Mouse (Mus musculus) kidney, postnatal 0 days (tissue): Measurements from ENCODE around the gene Fut1. TPM values are rescaled to one million over a fixed set of nuclear protein-coding genes. Genes with fewer than 3 reads are reported as not detected.

Experiments used
- ATAC-seq: fragments of 200-750 bp; cut with Nextera tagmentation; replicated peaks from 2 replicates; pipeline ENCODE4 v1.8.0; 2017; ENCODE audit warnings: low read depth, moderate number of reproducible peaks, moderate TSS enrichment, moderate library complexity; ENCODE audit not compliant: low FRiP score
- DNase-seq: peaks from one replicate; pipeline ENCODE4 v3.0.0-alpha.2; 2016; ENCODE audit warnings: low spot score
- H3K27ac ChIP-seq: fragments of 300-500 bp; sonication (generic); 2 replicates; pipeline ENCODE4 v1.5.1; 2014; ENCODE audit warnings: mild to moderate bottlenecking
- H3K27me3 ChIP-seq: fragments of 300-500 bp; sonication (generic); 2 replicates; pipeline ENCODE4 v1.6.1; 2014; ENCODE audit warnings: low read length, mixed read lengths; ENCODE audit not compliant: insufficient read depth
- H3K36me3 ChIP-seq: fragments of 300-500 bp; sonication (generic); 2 replicates; pipeline ENCODE4 v1.6.1; 2014; ENCODE audit warnings: low read length, mixed read lengths; ENCODE audit not compliant: insufficient read depth
- H3K4me1 ChIP-seq: fragments of 300-500 bp; sonication (generic); replicated peaks from 2 replicates; pipeline ENCODE4 v1.6.1; 2014; ENCODE audit warnings: antibody characterized with exemption, low read length, mixed read lengths; ENCODE audit not compliant: insufficient read depth
- H3K4me2 ChIP-seq: fragments of 300-500 bp; sonication (generic); 2 replicates; pipeline ENCODE4 v1.6.1; 2014; ENCODE audit warnings: mild to moderate bottlenecking, low read length, moderate library complexity, mixed read lengths
- H3K4me3 ChIP-seq: fragments of 300-500 bp; sonication (generic); replicated peaks from 2 replicates; pipeline ENCODE4 v1.5.1; 2014; ENCODE audit warnings: low read depth, low read length
- H3K9ac ChIP-seq: fragments of 300-500 bp; sonication (generic); 2 replicates; pipeline ENCODE4 v1.6.1; 2014; ENCODE audit warnings: low read depth, low read length
- H3K9me3 ChIP-seq: fragments of 300-500 bp; sonication (generic); replicated peaks from 2 replicates; pipeline ENCODE4 v1.6.1; 2016; ENCODE audit warnings: low read length, inconsistent platforms, mixed read lengths
- CTCF ChIP-seq: IDR thresholded peaks from 2 replicates; pipeline ENCODE4 v1.5.1; 2016; ENCODE audit warnings: antibody characterized with exemption, low read depth, mild to moderate bottlenecking, moderate library complexity
- WGBS: fragments of 180-500 bp; shearing (Covaris S2); extraction: QIAGEN DNeasy Blood & Tissue Kit; methylation state at CpG from one replicate; pipeline ENCODE4 v1.1.7; 2014; 5-methylcytosine and 5-hydroxymethylcytosine counted together
- polyA plus RNA-seq: library from polyadenylated mRNA; unstranded; fragments of >200 nt; fragmentation: Nextera tagmentation; extraction: Ambion mirVana; gene quantifications from 2 replicates; pipeline ENCODE4 v1.2.1, GENCODE M21; 2015

Gene Fut1
- polyA plus RNA-seq, 1 experiment from 2014 or later, result 0.26 TPM

- 54% methylated on average over 3 of the region's 3 CpGs for WGBS
- H3K9me3 ChIP-seq, result no peaks in the 10 kb centered on the region
- DNase-seq (peak; percentile 51), ATAC-seq (no peak)
- H3K4me3 ChIP-seq, result no peak overlapping the region
- H3K36me3 ChIP-seq, result peaks cover 3% of the 10 kb centered on the region; the same call in 1 of the 2 replicates
- 0 out of 2 replicates have a peak, but pooled peaks cover 3% of the 10 kb centered on the region for H3K4me1 ChIP-seq
- no peak overlapping the region for H3K9ac ChIP-seq
- no peaks in the 10 kb centered on the region for H3K27me3 ChIP-seq
- no peak overlapping the region for H3K4me2 ChIP-seq
- H3K27ac ChIP-seq, result no peak overlapping the region
- peak; percentile 59 for TF ChIP-seq CTCF
Measured at GRCm38 (mm10) chr7:45590874-45591273, 26.2 kb upstream of the Fut1 start.

GRCm38 (mm10) chr7:45591880-45592279 is 25.2 kb upstream of the Fut1 start:
- 79% methylated on average over 7 of the region's 7 CpGs for WGBS
- Histone ChIP-seq H3K4me2 (no peak overlapping the region), H3K36me3 (no peaks in the 10 kb centered on the region), H3K4me3 (no peak overlapping the region), H3K4me1 (0 out of 2 replicates have a peak, but pooled peaks cover 3% of the 10 kb centered on the region), H3K9ac (no peak overlapping the region), H3K9me3 (no peaks in the 10 kb centered on the region), H3K27me3 (no peaks in the 10 kb centered on the region), H3K27ac (no peak overlapping the region)
- no peak for DNase-seq
- no peak for TF ChIP-seq CTCF
- no peak for ATAC-seq

GRCm38 (mm10) chr7:45593118-45593815 is 23.8 kb upstream of the Fut1 start:
- Histone ChIP-seq H3K9me3 (no peaks in the 10 kb centered on the region), H3K9ac (no peak overlapping the region), H3K27ac (no peak overlapping the region), H3K27me3 (no peaks in the 10 kb centered on the region), H3K36me3 (no peaks in the 10 kb centered on the region), H3K4me1 (0 out of 2 replicates have a peak, but pooled peaks cover 3% of the 10 kb centered on the region), H3K4me2 (no peak overlapping the region), H3K4me3 (no peak overlapping the region)
- TF ChIP-seq CTCF, result peak; percentile 96
- 14% methylated on average over 10 of the region's 10 CpGs for WGBS
- no peak for ATAC-seq
- peak; percentile 89 for DNase-seq

GRCm38 (mm10) chr7:45595176-45595575 is 21.9 kb upstream of the Fut1 start:
- Histone ChIP-seq H3K27me3 (no peaks in the 10 kb centered on the region), H3K9me3 (no peaks in the 10 kb centered on the region), H3K36me3 (no peaks in the 10 kb centered on the region), H3K4me1 (no peaks in the 10 kb centered on the region; the same call in 1 of the 2 replicates), H3K4me3 (no peak overlapping the region), H3K4me2 (no peak overlapping the region), H3K9ac (no peak overlapping the region), H3K27ac (no peak overlapping the region)
- ATAC-seq, result no peak
- no peak for TF ChIP-seq CTCF
- WGBS, result 85% methylated on average over 4 of the region's 4 CpGs
- DNase-seq, result no peak

- Histone ChIP-seq H3K4me3 (no peak overlapping the region), H3K4me1 (no peaks in the 10 kb centered on the region; the same call in 1 of the 2 replicates), H3K27me3 (no peaks in the 10 kb centered on the region), H3K4me2 (no peak overlapping the region), H3K9me3 (no peaks in the 10 kb centered on the region), H3K36me3 (no peaks in the 10 kb centered on the region), H3K9ac (no peak overlapping the region), H3K27ac (no peak overlapping the region)
- ATAC-seq, result no peak
- no peak for TF ChIP-seq CTCF
- DNase-seq, result no peak
- 97% methylated on average over 1 of the region's 1 CpGs for WGBS
Measured at GRCm38 (mm10) chr7:45596107-45596506, 21.0 kb upstream of the Fut1 start.

- Histone ChIP-seq H3K4me2 (no peak overlapping the region), H3K27ac (no peak overlapping the region), H3K27me3 (no peaks in the 10 kb centered on the region), H3K4me1 (no peaks in the 10 kb centered on the region; the same call in 1 of the 2 replicates), H3K9ac (no peak overlapping the region), H3K4me3 (no peak overlapping the region), H3K36me3 (no peaks in the 10 kb centered on the region), H3K9me3 (no peaks in the 10 kb centered on the region)
- DNase-seq (no peak), ATAC-seq (no peak)
- 88% methylated on average over 5 of the region's 5 CpGs for WGBS
- no peak for TF ChIP-seq CTCF
Measured at GRCm38 (mm10) chr7:45597013-45597412, 20.1 kb upstream of the Fut1 start.
